Mouse (Mus musculus) myocyte (in vitro differentiated cells): ENCODE results near the gene Scfd2.

ENCODE experiments used
- E2F4 ChIP-seq: IDR thresholded peaks from one replicate; pipeline ENCODE4 v1.6.1; 2011; ENCODE audit warnings: mild to moderate bottlenecking, control low read depth, moderate library complexity; ENCODE audit not compliant: insufficient read depth
- MAX ChIP-seq: IDR thresholded peaks from one replicate; pipeline ENCODE4 v1.6.1; 2011; ENCODE audit warnings: low read depth, mild to moderate bottlenecking, control low read depth
- MYOD1 ChIP-seq, 3 experiments: IDR thresholded peaks; one replicate each; pipeline ENCODE4 v1.6.1; 2011; ENCODE audit warnings: control low read depth in 2 of 3, low read depth in 2 of 3, mild to moderate bottlenecking in 2 of 3, moderate library complexity in 1 of 3; ENCODE audit not compliant: insufficient read length in 2 of 3, control insufficient read depth in 1 of 3
- POLR2A ChIP-seq: IDR thresholded peaks from one replicate; pipeline ENCODE4 v1.6.1; 2011; ENCODE audit warnings: low read depth, mild to moderate bottlenecking, control low read depth, moderate library complexity; ENCODE audit not compliant: insufficient read length
- POLR2AphosphoS2 ChIP-seq: IDR thresholded peaks from one replicate; pipeline ENCODE4 v1.6.1; 2011; ENCODE audit warnings: low read depth, control low read depth; ENCODE audit not compliant: insufficient read length
- TCF12 ChIP-seq: IDR thresholded peaks from one replicate; pipeline ENCODE4 v1.6.1; 2011; ENCODE audit warnings: mild to moderate bottlenecking, control low read depth; ENCODE audit not compliant: poor library complexity, insufficient read depth, severe bottlenecking

GRCm38 (mm10) chr5:74267196-74267595, 264.4 kb downstream of the Scfd2 start:
- TF ChIP-seq POLR2AphosphoS2, result no peak
- TF ChIP-seq POLR2A, result no peak
- TF ChIP-seq MYOD1 (IDR thresholded peaks at IDR 0.05; ENCODE audit: control insufficient read depth in 1 of 3, insufficient read length in 2 of 3, low read depth in 2 of 3), result no peak
- TF ChIP-seq MAX, result no peak
- no peak for TF ChIP-seq TCF12
- TF ChIP-seq E2F4, result no peak
